Mouse (Mus musculus) c-Kit-positive CD71-positive TER-119-positive erythroid progenitor cells, embryonic 14.5 days (primary cell): Measurements from ENCODE around the gene Tceal1.
"Not testable (repeated sequence)": the region's sequence is repeated elsewhere in the genome, so short reads cannot be mapped to it uniquely, and the experiment has no call there.

Experiments
- DNase-seq: peaks from one replicate; pipeline ENCODE4 v3.0.0-alpha.2; 2013; ENCODE audit warnings: low spot score

Tceal1 gene

GRCm38 (mm10) chrX:136707446-136708167 lies at the start of gene Tceal1:
TSS of gene Tceal1 (plus strand) at chrX:136707982.
- peak; percentile 4 for DNase-seq

GRCm38 (mm10) chrX:136666281-136666706 lies 41.5 kb upstream of the Tceal1 start:
- no peak for DNase-seq

GRCm38 (mm10) chrX:136666762-136667464 lies 40.9 kb upstream of the Tceal1 start:
- not testable (repeated sequence) for DNase-seq

GRCm38 (mm10) chrX:136668794-136669193 lies 39.0 kb upstream of the Tceal1 start:
- no peak for DNase-seq

- no peak for DNase-seq
Observed at GRCm38 (mm10) chrX:136680989-136681388, 26.8 kb upstream of the Tceal1 start.

- DNase-seq, result not testable (repeated sequence)
Observed at GRCm38 (mm10) chrX:136691606-136692293, 16.0 kb upstream of the Tceal1 start.

- no peak for DNase-seq
Observed at GRCm38 (mm10) chrX:136692294-136692675, 15.5 kb upstream of the Tceal1 start.

GRCm38 (mm10) chrX:136693196-136693595 lies 14.6 kb upstream of the Tceal1 start:
- DNase-seq, result no peak

- DNase-seq, result no peak
Observed at GRCm38 (mm10) chrX:136708168-136708681, 443 bp downstream of the Tceal1 start.

- no peak for DNase-seq
Observed at GRCm38 (mm10) chrX:136708782-136709181, 1.0 kb downstream of the Tceal1 start.

- not testable (repeated sequence) for DNase-seq
Observed at GRCm38 (mm10) chrX:136714742-136715474, 7.1 kb downstream of the Tceal1 start.

GRCm38 (mm10) chrX:136732016-136732415 lies 24.2 kb downstream of the Tceal1 start:
- no peak for DNase-seq

GRCm38 (mm10) chrX:136740087-136740790 lies 32.5 kb downstream of the Tceal1 start:
- no peak for DNase-seq

GRCm38 (mm10) chrX:136740791-136741650 lies 33.2 kb downstream of the Tceal1 start:
- peak; percentile 86 for DNase-seq

GRCm38 (mm10) chrX:136741651-136742201 lies 33.9 kb downstream of the Tceal1 start:
- no peak for DNase-seq

GRCm38 (mm10) chrX:136742241-136742640 lies 34.5 kb downstream of the Tceal1 start:
- DNase-seq, result no peak

- DNase-seq, result peak; percentile 64
Observed at GRCm38 (mm10) chrX:136742661-136743103, 34.9 kb downstream of the Tceal1 start.

- no peak for DNase-seq
Observed at GRCm38 (mm10) chrX:136743459-136743858, 35.7 kb downstream of the Tceal1 start, which contains the start of gene Morf4l2. TSS of gene Morf4l2 (minus strand) at chrX:136743690.

GRCm38 (mm10) chrX:136744663-136745062 lies 36.9 kb downstream of the Tceal1 start:
- DNase-seq, result no peak

GRCm38 (mm10) chrX:136749329-136749728 lies 41.5 kb downstream of the Tceal1 start:
- DNase-seq, result no peak
